Mouse (Mus musculus): Measurements from ENCODE around the gene Dip2c. TPM values are rescaled to one million over a fixed set of nuclear protein-coding genes. Genes with fewer than 3 reads are reported as not detected.

Dip2c gene
- polyA plus RNA-seq, 1 experiment from 2014 or later = 11.3 TPM

DNA sequence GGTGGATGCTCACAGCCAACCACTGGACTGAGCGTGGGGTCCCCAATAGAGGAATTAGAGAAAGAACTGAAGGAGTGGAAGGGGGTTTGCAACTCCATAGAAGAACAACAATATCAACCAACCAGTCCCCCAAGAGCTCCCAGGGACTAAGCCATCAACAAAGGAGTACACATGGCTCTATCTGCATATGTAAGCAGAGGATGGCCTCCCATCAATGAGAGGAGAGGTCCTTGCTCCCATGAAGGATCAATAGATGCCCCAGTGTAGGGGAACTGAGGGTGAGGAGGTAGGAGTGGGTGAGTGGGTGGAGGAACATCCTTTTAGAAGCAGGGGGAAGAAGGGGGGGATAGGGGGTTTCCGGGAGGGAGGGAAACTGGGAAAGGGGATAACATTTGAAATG is 356.4 kb downstream of the Dip2c start:
- H3K4me3 ChIP-seq (ENCODE audit: low read depth, low read length) = no peak overlapping the region
- no peaks in the 10 kb centered on the region for H3K27me3 ChIP-seq (ENCODE audit: control insufficient read depth, insufficient read depth, low read length)
- ATAC-seq (ENCODE audit: insufficient read depth, low FRiP score, low TSS enrichment) (no peak), DNase-seq (ENCODE audit: low spot score) (no peak)
- no peak overlapping the region for H3K4me2 ChIP-seq (ENCODE audit: low read depth)
- no peaks in the 10 kb centered on the region for H3K9me3 ChIP-seq (ENCODE audit: control insufficient read depth, low read length)
- H3K4me1 ChIP-seq (ENCODE audit: control insufficient read depth, insufficient read depth, low read length) = no peaks in the 10 kb centered on the region
- no peak overlapping the region for H3K27ac ChIP-seq (ENCODE audit: low read depth, low read length)
- 69% methylated on average over 2 of the region's 2 CpGs for WGBS
- no peaks in the 10 kb centered on the region for H3K36me3 ChIP-seq (ENCODE audit: control insufficient read depth, insufficient read depth, low read length)
- H3K9ac ChIP-seq (ENCODE audit: low read length) = no peak overlapping the region

DNA sequence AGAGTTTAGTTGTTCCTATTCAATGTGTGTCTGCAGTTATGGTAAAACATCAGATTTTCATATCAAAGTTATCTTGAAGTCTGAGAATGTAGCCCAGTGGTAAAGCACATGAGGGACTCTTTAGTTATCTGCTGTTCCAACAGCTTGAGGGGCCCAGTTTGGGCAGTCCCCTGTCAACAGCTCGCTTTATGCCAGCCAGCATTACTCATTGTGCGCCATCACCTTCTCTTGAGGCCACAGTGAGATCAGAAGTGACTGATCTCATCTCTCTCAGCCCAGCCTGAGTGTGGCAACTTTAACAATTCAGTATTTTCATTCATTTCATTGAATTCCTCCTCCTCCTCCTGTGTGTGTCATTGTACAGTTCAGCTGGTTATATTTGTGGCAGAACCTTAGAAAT is 359.6 kb downstream of the Dip2c start:
- H3K27ac ChIP-seq (ENCODE audit: low read depth, low read length) = no peak overlapping the region
- H3K9me3 ChIP-seq (ENCODE audit: control insufficient read depth, low read length) = no peaks in the 10 kb centered on the region
- ATAC-seq (ENCODE audit: insufficient read depth, low FRiP score, low TSS enrichment) (no peak), DNase-seq (ENCODE audit: low spot score) (no peak)
- no peak overlapping the region for H3K4me2 ChIP-seq (ENCODE audit: low read depth)
- no peaks in the 10 kb centered on the region for H3K36me3 ChIP-seq (ENCODE audit: control insufficient read depth, insufficient read depth, low read length)
- H3K9ac ChIP-seq (ENCODE audit: low read length) = no peak overlapping the region
- no peaks in the 10 kb centered on the region for H3K4me1 ChIP-seq (ENCODE audit: control insufficient read depth, insufficient read depth, low read length)
- no peaks in the 10 kb centered on the region for H3K27me3 ChIP-seq (ENCODE audit: control insufficient read depth, insufficient read depth, low read length)
- WGBS = 91% methylated on average over 2 of the region's 2 CpGs
- H3K4me3 ChIP-seq (ENCODE audit: low read depth, low read length) = no peak overlapping the region

DNA sequence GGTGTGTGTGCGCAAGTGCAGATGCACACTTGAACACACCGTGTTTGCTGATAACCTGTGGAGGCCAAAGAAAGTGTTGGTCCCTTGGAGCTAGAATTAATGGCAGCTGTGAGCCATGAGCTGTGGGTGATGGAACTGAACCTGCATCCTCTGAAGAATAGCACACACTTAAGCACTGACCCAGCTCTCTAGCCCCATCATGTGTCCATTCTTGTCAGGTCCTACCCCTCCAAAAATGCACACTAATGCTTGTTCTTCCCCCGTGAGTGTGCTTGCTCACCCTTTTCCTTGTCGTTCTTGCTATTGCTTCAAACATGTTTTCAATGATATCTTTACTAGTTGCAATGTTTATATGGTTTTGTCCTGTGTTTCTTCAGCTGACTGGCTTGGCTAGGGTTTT is 360.2 kb downstream of the Dip2c start:
- no peaks in the 10 kb centered on the region for H3K9me3 ChIP-seq (ENCODE audit: control insufficient read depth, low read length)
- H3K4me1 ChIP-seq (ENCODE audit: control insufficient read depth, insufficient read depth, low read length) = no peaks in the 10 kb centered on the region
- 65% methylated on average over 4 of the region's 4 CpGs for WGBS
- H3K27ac ChIP-seq (ENCODE audit: low read depth, low read length) = no peak overlapping the region
- no peak overlapping the region for H3K4me2 ChIP-seq (ENCODE audit: low read depth)
- ATAC-seq (ENCODE audit: insufficient read depth, low FRiP score, low TSS enrichment) (no peak), DNase-seq (ENCODE audit: low spot score) (peak; percentile 24)
- no peaks in the 10 kb centered on the region for H3K36me3 ChIP-seq (ENCODE audit: control insufficient read depth, insufficient read depth, low read length)
- no peak overlapping the region for H3K4me3 ChIP-seq (ENCODE audit: low read depth, low read length)
- H3K27me3 ChIP-seq (ENCODE audit: control insufficient read depth, insufficient read depth, low read length) = no peaks in the 10 kb centered on the region
- H3K9ac ChIP-seq (ENCODE audit: low read length) = no peak overlapping the region

DNA sequence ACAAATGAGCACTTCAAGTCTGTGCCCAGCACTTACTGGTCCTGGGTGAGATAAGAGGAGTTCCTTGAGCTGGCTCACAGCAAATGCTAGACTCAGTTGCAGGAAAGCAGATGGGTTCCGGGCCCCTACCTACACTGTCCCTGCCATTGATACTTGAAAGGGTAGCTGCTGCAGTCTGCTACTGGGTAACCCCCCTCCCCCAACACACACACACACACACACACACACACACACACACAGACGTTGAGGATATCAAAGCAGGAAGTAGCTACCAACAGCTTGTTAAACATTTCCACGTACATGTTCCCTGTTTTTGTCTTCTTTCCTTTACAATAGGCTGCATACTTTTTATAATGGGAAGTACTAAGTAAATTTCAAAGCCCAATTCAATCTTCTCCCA is 361.6 kb downstream of the Dip2c start:
- Histone ChIP-seq H3K9ac (ENCODE audit: low read length) (no peak overlapping the region), H3K4me3 (ENCODE audit: low read depth, low read length) (no peak overlapping the region), H3K4me1 (ENCODE audit: control insufficient read depth, insufficient read depth, low read length) (no peaks in the 10 kb centered on the region), H3K27me3 (ENCODE audit: control insufficient read depth, insufficient read depth, low read length) (no peaks in the 10 kb centered on the region), H3K4me2 (ENCODE audit: low read depth) (no peak overlapping the region), H3K9me3 (ENCODE audit: control insufficient read depth, low read length) (no peaks in the 10 kb centered on the region), H3K36me3 (ENCODE audit: control insufficient read depth, insufficient read depth, low read length) (no peaks in the 10 kb centered on the region), H3K27ac (ENCODE audit: low read depth, low read length) (no peak overlapping the region)
- DNase-seq (ENCODE audit: low spot score) (no peak), ATAC-seq (ENCODE audit: insufficient read depth, low FRiP score, low TSS enrichment) (no peak)
- 72% methylated on average over 3 of the region's 3 CpGs for WGBS

DNA sequence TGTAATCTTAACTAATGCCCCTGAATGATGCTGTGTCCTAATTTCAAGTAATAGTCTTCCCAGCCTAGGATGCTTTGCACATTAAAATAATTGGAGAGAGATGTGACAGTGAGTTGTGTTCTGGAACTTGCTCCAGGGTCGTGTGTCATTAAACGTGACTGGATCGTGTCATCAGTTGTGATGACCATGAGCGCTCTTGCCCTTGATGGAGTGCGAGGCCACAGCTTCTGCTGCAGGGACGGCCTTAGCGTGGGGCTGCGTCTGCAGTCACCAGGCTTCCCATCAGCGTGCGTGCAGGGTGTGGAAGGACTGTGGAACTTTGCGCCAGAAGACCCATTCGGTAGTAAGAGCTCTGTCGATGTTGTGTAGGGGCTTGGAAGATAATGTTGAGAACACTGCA is 372.4 kb downstream of the Dip2c start:
- H3K27me3 ChIP-seq (ENCODE audit: control insufficient read depth, insufficient read depth, low read length) = no peaks in the 10 kb centered on the region
- H3K4me1 ChIP-seq (ENCODE audit: control insufficient read depth, insufficient read depth, low read length) = no peaks in the 10 kb centered on the region
- H3K4me2 ChIP-seq (ENCODE audit: low read depth) = no peak overlapping the region
- H3K9me3 ChIP-seq (ENCODE audit: control insufficient read depth, low read length) = no peaks in the 10 kb centered on the region
- no peak for ATAC-seq (ENCODE audit: insufficient read depth, low FRiP score, low TSS enrichment)
- H3K9ac ChIP-seq (ENCODE audit: low read length) = no peak overlapping the region
- WGBS = 93% methylated on average over 13 of the region's 13 CpGs
- no peaks in the 10 kb centered on the region for H3K36me3 ChIP-seq (ENCODE audit: control insufficient read depth, insufficient read depth, low read length)
- no peak for DNase-seq (ENCODE audit: low spot score)
- H3K4me3 ChIP-seq (ENCODE audit: low read depth, low read length) = no peak overlapping the region
- no peak overlapping the region for H3K27ac ChIP-seq (ENCODE audit: low read depth, low read length)

DNA sequence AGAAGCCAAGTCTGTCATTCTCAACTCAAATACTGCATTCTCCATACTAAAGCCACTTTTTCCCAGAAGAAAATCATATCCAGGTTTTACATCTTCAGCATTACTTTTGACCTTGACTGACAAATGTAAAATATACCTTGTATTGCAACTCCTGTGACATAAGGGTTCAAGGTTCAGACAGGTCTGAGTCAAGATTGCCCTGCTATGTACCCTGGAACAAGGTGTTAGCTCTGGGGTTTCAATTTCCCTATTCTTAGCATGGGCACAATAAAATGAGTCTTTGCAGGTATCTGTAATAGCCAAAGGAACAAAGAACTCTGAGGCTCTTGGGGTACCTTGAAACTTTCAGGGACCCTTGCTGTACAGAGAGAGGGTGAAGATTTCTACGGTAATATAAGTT is 373.6 kb downstream of the Dip2c start:
- WGBS = 88% methylated on average over 1 of the region's 1 CpGs
- no peaks in the 10 kb centered on the region for H3K9me3 ChIP-seq (ENCODE audit: control insufficient read depth, low read length)
- no peaks in the 10 kb centered on the region for H3K4me1 ChIP-seq (ENCODE audit: control insufficient read depth, insufficient read depth, low read length)
- no peak for ATAC-seq (ENCODE audit: insufficient read depth, low FRiP score, low TSS enrichment)
- no peak for DNase-seq (ENCODE audit: low spot score)
- H3K4me2 ChIP-seq (ENCODE audit: low read depth) = no peak overlapping the region
- H3K36me3 ChIP-seq (ENCODE audit: control insufficient read depth, insufficient read depth, low read length) = no peaks in the 10 kb centered on the region
- no peaks in the 10 kb centered on the region for H3K27me3 ChIP-seq (ENCODE audit: control insufficient read depth, insufficient read depth, low read length)
- H3K27ac ChIP-seq (ENCODE audit: low read depth, low read length) = no peak overlapping the region
- no peak overlapping the region for H3K9ac ChIP-seq (ENCODE audit: low read length)
- no peak overlapping the region for H3K4me3 ChIP-seq (ENCODE audit: low read depth, low read length)

DNA sequence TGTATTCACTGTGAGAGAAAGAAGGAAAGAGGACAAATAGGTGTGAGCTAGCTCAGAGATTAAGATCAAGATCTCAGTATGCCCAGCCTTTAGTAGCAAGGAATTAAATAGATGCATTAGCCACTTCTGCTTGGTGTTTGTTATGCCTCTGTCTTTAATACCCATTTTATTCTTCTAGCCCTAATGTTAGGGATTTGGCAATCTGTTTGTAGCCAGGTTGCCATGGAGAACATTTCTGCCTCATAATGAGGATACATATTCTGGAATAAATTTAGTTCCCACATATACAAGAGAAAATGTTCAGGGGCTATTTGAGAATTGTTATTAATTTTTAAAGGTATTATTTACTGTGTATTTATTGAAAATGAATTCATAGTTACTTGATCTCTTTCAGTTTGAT is 374.3 kb downstream of the Dip2c start:
- Histone ChIP-seq H3K4me3 (ENCODE audit: low read depth, low read length) (no peak overlapping the region), H3K9ac (ENCODE audit: low read length) (no peak overlapping the region), H3K4me2 (ENCODE audit: low read depth) (no peak overlapping the region), H3K9me3 (ENCODE audit: control insufficient read depth, low read length) (no peaks in the 10 kb centered on the region), H3K27ac (ENCODE audit: low read depth, low read length) (no peak overlapping the region), H3K4me1 (ENCODE audit: control insufficient read depth, insufficient read depth, low read length) (no peaks in the 10 kb centered on the region), H3K27me3 (ENCODE audit: control insufficient read depth, insufficient read depth, low read length) (no peaks in the 10 kb centered on the region), H3K36me3 (ENCODE audit: control insufficient read depth, insufficient read depth, low read length) (no peaks in the 10 kb centered on the region)
- ATAC-seq (ENCODE audit: insufficient read depth, low FRiP score, low TSS enrichment) (no peak), DNase-seq (ENCODE audit: low spot score) (no peak)

DNA sequence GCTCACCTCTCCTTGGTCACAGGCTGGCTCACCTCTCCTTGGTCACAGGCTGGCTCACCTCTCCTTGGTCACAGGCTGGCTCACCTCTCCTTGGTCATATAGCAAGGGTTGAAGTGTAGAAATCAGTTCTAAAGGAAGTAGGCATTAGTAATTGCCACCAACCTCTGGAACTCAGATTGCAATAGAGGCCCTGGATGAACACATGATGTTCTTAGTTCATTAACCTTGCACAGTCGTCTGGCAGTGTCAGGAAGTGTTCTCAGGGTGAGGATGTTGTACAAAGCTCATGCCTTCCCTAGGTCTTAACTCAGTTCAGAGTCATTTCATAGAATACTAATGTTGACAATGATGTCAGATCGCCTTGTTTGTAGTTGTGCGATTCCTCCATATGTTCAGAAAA is 376.7 kb downstream of the Dip2c start:
- Histone ChIP-seq H3K4me1 (ENCODE audit: control insufficient read depth, insufficient read depth, low read length) (no peaks in the 10 kb centered on the region), H3K9ac (ENCODE audit: low read length) (no peak overlapping the region), H3K36me3 (ENCODE audit: control insufficient read depth, insufficient read depth, low read length) (no peaks in the 10 kb centered on the region), H3K27ac (ENCODE audit: low read depth, low read length) (no peak overlapping the region), H3K9me3 (ENCODE audit: control insufficient read depth, low read length) (no peaks in the 10 kb centered on the region), H3K4me3 (ENCODE audit: low read depth, low read length) (no peak overlapping the region), H3K4me2 (ENCODE audit: low read depth) (no peak overlapping the region), H3K27me3 (ENCODE audit: control insufficient read depth, insufficient read depth, low read length) (no peaks in the 10 kb centered on the region)
- DNase-seq (ENCODE audit: low spot score) (no peak), ATAC-seq (ENCODE audit: insufficient read depth, low FRiP score, low TSS enrichment) (no peak)
- 86% methylated on average over 3 of the region's 3 CpGs for WGBS

DNA sequence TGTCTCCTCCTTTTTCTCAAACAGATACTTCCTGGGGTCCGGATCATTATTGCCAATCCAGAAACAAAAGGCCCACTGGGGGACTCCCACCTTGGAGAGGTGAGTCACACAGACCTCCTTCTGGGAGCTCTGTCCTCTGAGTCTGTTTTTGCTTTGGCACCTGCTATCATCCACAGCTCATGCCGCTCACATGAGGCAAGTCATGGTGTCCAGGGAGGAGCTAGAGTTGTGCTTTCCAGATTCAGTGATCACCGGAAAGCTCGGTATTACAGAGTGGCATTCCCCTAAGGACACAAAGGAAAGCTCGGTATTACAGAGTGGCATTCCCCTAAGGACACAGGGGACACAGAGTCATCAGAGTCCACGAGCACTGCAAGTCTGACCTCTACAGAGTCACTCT is 380.3 kb downstream of the Dip2c start:
- no peak overlapping the region for H3K4me2 ChIP-seq (ENCODE audit: low read depth)
- H3K9ac ChIP-seq (ENCODE audit: low read length) = no peak overlapping the region
- H3K9me3 ChIP-seq (ENCODE audit: control insufficient read depth, low read length) = no peaks in the 10 kb centered on the region
- no peak overlapping the region for H3K4me3 ChIP-seq (ENCODE audit: low read depth, low read length)
- no peaks in the 10 kb centered on the region for H3K36me3 ChIP-seq (ENCODE audit: control insufficient read depth, insufficient read depth, low read length)
- no peaks in the 10 kb centered on the region for H3K4me1 ChIP-seq (ENCODE audit: control insufficient read depth, insufficient read depth, low read length)
- ATAC-seq (ENCODE audit: insufficient read depth, low FRiP score, low TSS enrichment) (no peak), DNase-seq (ENCODE audit: low spot score) (no peak)
- H3K27ac ChIP-seq (ENCODE audit: low read depth, low read length) = no peak overlapping the region
- 91% methylated on average over 6 of the region's 6 CpGs for WGBS
- H3K27me3 ChIP-seq (ENCODE audit: control insufficient read depth, insufficient read depth, low read length) = no peaks in the 10 kb centered on the region

Data from neural tube, embryonic 11.5 days (tissue).